Mouse (Mus musculus): ENCODE data around the gene Glt1d1. TPM values are rescaled to one million over a fixed set of nuclear protein-coding genes. Genes with fewer than 3 reads are reported as not detected.

Gene Glt1d1
- 1.1 and 1.6 TPM in 2 replicates for polyA plus RNA-seq (2014; fragmentation: Nextera tagmentation; extraction: Ambion mirVana)

- H3K36me3 ChIP-seq (ENCODE audit: control insufficient read depth, insufficient read depth, low read length): no peaks in the 10 kb centered on the region
- H3K9me3 ChIP-seq (ENCODE audit: control insufficient read depth, low read length): no peaks in the 10 kb centered on the region
- peak within 1 kb of the TSS; percentile 59 for H3K4me3 ChIP-seq (replicated peaks; ENCODE audit: low read depth, low read length)
- H3K27ac ChIP-seq (replicated peaks; ENCODE audit: low read depth, low read length): peak within 1 kb of the TSS; percentile 66
- under 1% methylated on average over 61 of the region's 62 CpGs for WGBS
- peak within 1 kb of the TSS; percentile 97 for H3K4me2 ChIP-seq (ENCODE audit: low read length)
- H3K9ac ChIP-seq (replicated peaks; ENCODE audit: low read length): peak within 1 kb of the TSS; percentile 92
- H3K27me3 ChIP-seq (ENCODE audit: control insufficient read depth, insufficient read depth, low read length): no peaks in the 10 kb centered on the region
- DNase-seq (peak; percentile 74), ATAC-seq (ENCODE audit: low FRiP score, low TSS enrichment) (peak; percentile 70; the same call in 1 of the 2 replicates)
- no peaks in the 10 kb centered on the region for H3K4me1 ChIP-seq (ENCODE audit: control insufficient read depth, insufficient read depth, low read length)
Observed at GRCm38 (mm10) chr5:127632167-127633145, at the start of gene Glt1d1, which contains the start of gene Slc15a4. Glt1d1 (plus strand) TSS chr5:127632262. Slc15a4 (minus strand) TSS chr5:127632897.

- H3K9ac ChIP-seq (replicated peaks; ENCODE audit: low read length): no peak overlapping the region
- no peaks in the 10 kb centered on the region for H3K4me1 ChIP-seq (ENCODE audit: control insufficient read depth, insufficient read depth, low read length)
- H3K27ac ChIP-seq (replicated peaks; ENCODE audit: low read depth, low read length): no peak overlapping the region
- no peak overlapping the region for H3K4me2 ChIP-seq (ENCODE audit: low read length)
- H3K4me3 ChIP-seq (replicated peaks; ENCODE audit: low read depth, low read length): no peak overlapping the region
- no peaks in the 10 kb centered on the region for H3K36me3 ChIP-seq (ENCODE audit: control insufficient read depth, insufficient read depth, low read length)
- H3K27me3 ChIP-seq (ENCODE audit: control insufficient read depth, insufficient read depth, low read length): no peaks in the 10 kb centered on the region
- H3K9me3 ChIP-seq (ENCODE audit: control insufficient read depth, low read length): no peaks in the 10 kb centered on the region
- DNase-seq (peak; percentile 13), ATAC-seq (ENCODE audit: low FRiP score, low TSS enrichment) (no peak)
- 91% methylated on average over 8 of the region's 8 CpGs for WGBS
Observed at GRCm38 (mm10) chr5:127583658-127584057, 48.4 kb upstream of the Glt1d1 start.

GRCm38 (mm10) chr5:127587854-127588253, 44.2 kb upstream of the Glt1d1 start:
- peak; percentile 42 for DNase-seq
- H3K27ac ChIP-seq (replicated peaks; ENCODE audit: low read depth, low read length): no peak overlapping the region
- H3K4me1 ChIP-seq (ENCODE audit: control insufficient read depth, insufficient read depth, low read length): no peaks in the 10 kb centered on the region
- H3K9ac ChIP-seq (replicated peaks; ENCODE audit: low read length): no peak overlapping the region
- H3K4me2 ChIP-seq (ENCODE audit: low read length): no peak overlapping the region
- H3K9me3 ChIP-seq (ENCODE audit: control insufficient read depth, low read length): no peaks in the 10 kb centered on the region
- ATAC-seq (ENCODE audit: low FRiP score, low TSS enrichment): no peak
- H3K4me3 ChIP-seq (replicated peaks; ENCODE audit: low read depth, low read length): no peak overlapping the region
- H3K36me3 ChIP-seq (ENCODE audit: control insufficient read depth, insufficient read depth, low read length): no peaks in the 10 kb centered on the region
- WGBS: 76% methylated on average over 6 of the region's 6 CpGs
- H3K27me3 ChIP-seq (ENCODE audit: control insufficient read depth, insufficient read depth, low read length): no peaks in the 10 kb centered on the region

- 66% methylated on average over 5 of the region's 5 CpGs for WGBS
- Histone ChIP-seq H3K9ac (replicated peaks; ENCODE audit: low read length) (no peak overlapping the region), H3K4me1 (ENCODE audit: control insufficient read depth, insufficient read depth, low read length) (no peaks in the 10 kb centered on the region), H3K27ac (replicated peaks; ENCODE audit: low read depth, low read length) (no peak overlapping the region), H3K4me3 (replicated peaks; ENCODE audit: low read depth, low read length) (no peak overlapping the region), H3K27me3 (ENCODE audit: control insufficient read depth, insufficient read depth, low read length) (no peaks in the 10 kb centered on the region), H3K36me3 (ENCODE audit: control insufficient read depth, insufficient read depth, low read length) (peaks cover 44% of the 10 kb centered on the region), H3K4me2 (ENCODE audit: low read length) (no peak overlapping the region), H3K9me3 (ENCODE audit: control insufficient read depth, low read length) (no peaks in the 10 kb centered on the region)
- no peak for ATAC-seq (ENCODE audit: low FRiP score, low TSS enrichment)
- DNase-seq: no peak
Observed at GRCm38 (mm10) chr5:127592406-127592805, 39.7 kb upstream of the Glt1d1 start.

GRCm38 (mm10) chr5:127592854-127593253, 39.2 kb upstream of the Glt1d1 start:
- DNase-seq (peak; percentile 72), ATAC-seq (ENCODE audit: low FRiP score, low TSS enrichment) (no peak)
- Histone ChIP-seq H3K4me2 (ENCODE audit: low read length) (no peak overlapping the region), H3K9me3 (ENCODE audit: control insufficient read depth, low read length) (no peaks in the 10 kb centered on the region), H3K9ac (replicated peaks; ENCODE audit: low read length) (no peak overlapping the region), H3K4me1 (ENCODE audit: control insufficient read depth, insufficient read depth, low read length) (no peaks in the 10 kb centered on the region), H3K27ac (replicated peaks; ENCODE audit: low read depth, low read length) (no peak overlapping the region), H3K4me3 (replicated peaks; ENCODE audit: low read depth, low read length) (no peak overlapping the region), H3K27me3 (ENCODE audit: control insufficient read depth, insufficient read depth, low read length) (no peaks in the 10 kb centered on the region), H3K36me3 (ENCODE audit: control insufficient read depth, insufficient read depth, low read length) (peaks cover 49% of the 10 kb centered on the region)
- WGBS: 82% methylated on average over 6 of the region's 6 CpGs

GRCm38 (mm10) chr5:127595676-127596075, 36.4 kb upstream of the Glt1d1 start:
- WGBS: 90% methylated on average over 3 of the region's 3 CpGs
- no peak overlapping the region for H3K9ac ChIP-seq (replicated peaks; ENCODE audit: low read length)

GRCm38 (mm10) chr5:127596862-127597261, 35.2 kb upstream of the Glt1d1 start:
- DNase-seq (no peak), ATAC-seq (ENCODE audit: low FRiP score, low TSS enrichment) (no peak)
- H3K9me3 ChIP-seq (ENCODE audit: control insufficient read depth, low read length): no peaks in the 10 kb centered on the region
- H3K36me3 ChIP-seq (ENCODE audit: control insufficient read depth, insufficient read depth, low read length): peaks cover 86% of the 10 kb centered on the region
- H3K4me1 ChIP-seq (ENCODE audit: control insufficient read depth, insufficient read depth, low read length): no peaks in the 10 kb centered on the region
- no peak overlapping the region for H3K9ac ChIP-seq (replicated peaks; ENCODE audit: low read length)
- 97% methylated on average over 7 of the region's 7 CpGs for WGBS
- no peak overlapping the region for H3K27ac ChIP-seq (replicated peaks; ENCODE audit: low read depth, low read length)
- no peak overlapping the region for H3K4me3 ChIP-seq (replicated peaks; ENCODE audit: low read depth, low read length)
- no peak overlapping the region for H3K4me2 ChIP-seq (ENCODE audit: low read length)
- H3K27me3 ChIP-seq (ENCODE audit: control insufficient read depth, insufficient read depth, low read length): no peaks in the 10 kb centered on the region

More at GRCm38 (mm10) chr5:127595676-127596075, 36.4 kb upstream of the Glt1d1 start:
- Histone ChIP-seq H3K4me2 (ENCODE audit: low read length) (no peak overlapping the region), H3K36me3 (ENCODE audit: control insufficient read depth, insufficient read depth, low read length) (peaks cover 77% of the 10 kb centered on the region), H3K4me1 (ENCODE audit: control insufficient read depth, insufficient read depth, low read length) (no peaks in the 10 kb centered on the region), H3K9me3 (ENCODE audit: control insufficient read depth, low read length) (no peaks in the 10 kb centered on the region), H3K4me3 (replicated peaks; ENCODE audit: low read depth, low read length) (no peak overlapping the region), H3K27ac (replicated peaks; ENCODE audit: low read depth, low read length) (no peak overlapping the region), H3K27me3 (ENCODE audit: control insufficient read depth, insufficient read depth, low read length) (no peaks in the 10 kb centered on the region)
- ATAC-seq (ENCODE audit: low FRiP score, low TSS enrichment): no peak
- no peak for DNase-seq

GRCm38 (mm10) chr5:127602996-127603395, 29.1 kb upstream of the Glt1d1 start:
- ATAC-seq (ENCODE audit: low FRiP score, low TSS enrichment) (no peak), DNase-seq (no peak)

More at GRCm38 (mm10) chr5:127602996-127603395, 29.1 kb upstream of the Glt1d1 start:
- Histone ChIP-seq H3K36me3 (ENCODE audit: control insufficient read depth, insufficient read depth, low read length) (peaks cover 86% of the 10 kb centered on the region), H3K27me3 (ENCODE audit: control insufficient read depth, insufficient read depth, low read length) (no peaks in the 10 kb centered on the region), H3K9ac (replicated peaks; ENCODE audit: low read length) (no peak overlapping the region), H3K27ac (replicated peaks; ENCODE audit: low read depth, low read length) (no peak overlapping the region), H3K4me1 (ENCODE audit: control insufficient read depth, insufficient read depth, low read length) (no peaks in the 10 kb centered on the region), H3K9me3 (ENCODE audit: control insufficient read depth, low read length) (no peaks in the 10 kb centered on the region), H3K4me2 (ENCODE audit: low read length) (no peak overlapping the region), H3K4me3 (replicated peaks; ENCODE audit: low read depth, low read length) (no peak overlapping the region)
- WGBS: 97% methylated on average over 5 of the region's 5 CpGs

Measured in midbrain, embryonic 14.5 days (tissue).